Mouse (Mus musculus) hindbrain, embryonic 14.5 days (tissue): ENCODE measurements around the gene Fam206a. TPM values are rescaled to one million over a fixed set of nuclear protein-coding genes. Genes with fewer than 3 reads are reported as not detected.
A peak's percentile ranks its signal among the peaks of the same experiment; 100 is the strongest.

Source experiments
- ATAC-seq: fragments of 200-750 bp; cut with Nextera tagmentation; 2 replicates; pipeline ENCODE4 v1.8.0; 2017; ENCODE audit warnings: moderate number of reproducible peaks, mild to moderate bottlenecking, moderate TSS enrichment, moderate library complexity; ENCODE audit not compliant: low FRiP score
- DNase-seq: peaks from one replicate; pipeline ENCODE4 v3.0.0-alpha.2; 2015; ENCODE audit warnings: low spot score
- H3K27ac ChIP-seq: fragments of 300-500 bp; sonication (generic); 2 replicates; pipeline ENCODE4 v1.5.1; 2014; ENCODE audit warnings: mild to moderate bottlenecking, moderate library complexity
- H3K27me3 ChIP-seq: fragments of 300-500 bp; sonication (generic); 2 replicates; pipeline ENCODE4 v1.6.1; 2014; ENCODE audit warnings: mild to moderate bottlenecking, low read length, mixed read lengths; ENCODE audit not compliant: control insufficient read depth, insufficient read depth
- H3K36me3 ChIP-seq: fragments of 300-500 bp; sonication (generic); replicated peaks from 2 replicates; pipeline ENCODE4 v1.6.1; 2014; ENCODE audit not compliant: control insufficient read depth, insufficient read depth
- H3K4me1 ChIP-seq: fragments of 300-500 bp; sonication (generic); replicated peaks from 2 replicates; pipeline ENCODE4 v1.6.1; 2014; ENCODE audit warnings: antibody characterized with exemption, low read length, mixed read lengths; ENCODE audit not compliant: control insufficient read depth, insufficient read depth
- H3K4me2 ChIP-seq: fragments of 300-500 bp; sonication (generic); replicated peaks from 2 replicates; pipeline ENCODE4 v1.6.1; 2014; ENCODE audit warnings: mild to moderate bottlenecking, moderate library complexity
- H3K4me3 ChIP-seq: fragments of 300-500 bp; sonication (generic); replicated peaks from 2 replicates; pipeline ENCODE4 v1.5.1; 2014; ENCODE audit warnings: mild to moderate bottlenecking, low read length
- H3K9ac ChIP-seq: fragments of 300-500 bp; sonication (generic); 2 replicates; pipeline ENCODE4 v1.6.1; 2014
- H3K9me3 ChIP-seq: fragments of 300-500 bp; sonication (generic); 2 replicates; pipeline ENCODE4 v1.6.1; 2016; ENCODE audit warnings: low read length; ENCODE audit not compliant: control insufficient read depth
- WGBS: fragments of 180-500 bp; shearing (Covaris S2); extraction: QIAGEN DNeasy Blood & Tissue Kit; methylation state at CpG from one replicate; pipeline ENCODE4 v1.1.7; 2014; 5-methylcytosine and 5-hydroxymethylcytosine counted together
- polyA plus RNA-seq: library from polyadenylated mRNA; unstranded; fragments of >200 nt; fragmentation: Nextera tagmentation; extraction: Ambion mirVana; gene quantifications from 2 replicates; pipeline ENCODE4 v1.2.1, GENCODE M21; 2014

Fam206a gene
- 18.3 and 19.5 TPM in 2 replicates for polyA plus RNA-seq

DNA sequence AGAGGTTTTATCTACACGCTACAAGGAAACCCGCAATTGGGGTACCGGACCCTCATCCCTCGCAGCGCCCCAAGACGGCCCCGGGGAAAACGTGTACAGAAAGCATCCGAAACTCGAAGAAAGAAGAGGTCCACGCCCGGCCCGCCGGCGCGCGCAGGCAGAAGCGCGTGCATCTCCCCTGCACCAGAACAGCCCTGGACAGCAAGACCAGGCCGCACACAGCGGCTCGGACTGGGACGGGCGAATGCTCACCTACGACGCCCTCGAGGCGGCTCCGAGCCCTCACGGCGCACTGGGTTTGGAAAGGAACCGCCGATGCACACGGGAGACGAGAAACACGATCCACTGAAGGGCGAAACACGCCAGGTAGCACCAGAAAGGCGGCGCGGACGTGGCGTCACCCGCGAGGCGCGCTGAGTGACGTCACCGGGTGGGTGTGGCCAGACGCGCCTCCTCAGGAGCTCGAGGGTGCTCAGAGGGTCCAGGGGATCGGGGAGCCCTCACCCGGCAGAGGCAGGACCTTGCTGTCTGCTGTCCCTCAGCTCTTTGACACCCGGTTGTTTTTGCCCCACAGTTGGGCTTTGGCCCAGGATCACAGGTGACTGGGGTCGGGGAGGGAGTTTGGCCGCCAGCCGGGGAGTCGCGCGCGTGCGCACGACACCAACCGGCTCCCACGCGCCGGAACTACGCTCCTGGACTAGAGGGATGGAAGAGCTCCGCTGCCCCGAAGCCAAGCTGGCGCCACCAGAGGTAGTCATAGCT is at the start of gene Fam206a, which contains the start of gene Elp1:
Gene Fam206a (plus strand): TSS at position 439 of the 762 bp plus-strand sequence.
Gene Elp1 (minus strand): TSS at position 425 of the 762 bp plus-strand sequence.
- Histone ChIP-seq H3K4me2 (peak within 1 kb of the TSS; percentile 78), H3K27me3 (no peaks in the 10 kb centered on the region), H3K9ac (peak within 1 kb of the TSS; percentile 84), H3K4me1 (peaks cover 24% of the 10 kb centered on the region), H3K36me3 (peaks cover 58% of the 10 kb centered on the region), H3K4me3 (peak within 1 kb of the TSS; percentile 82), H3K9me3 (no peaks in the 10 kb centered on the region), H3K27ac (peak within 1 kb of the TSS; percentile 91)
- ATAC-seq, result peak; percentile 96
- DNase-seq, result peak; percentile 99
- under 1% methylated on average over 72 of the region's 72 CpGs for WGBS

GRCm38 (mm10) chr4:56756021-56756420 is 46.1 kb upstream of the Fam206a start:
- Histone ChIP-seq H3K36me3 (peaks cover 90% of the 10 kb centered on the region), H3K9ac (no peak overlapping the region), H3K4me3 (no peak overlapping the region), H3K9me3 (no peaks in the 10 kb centered on the region), H3K4me1 (no peaks in the 10 kb centered on the region), H3K4me2 (no peak overlapping the region), H3K27me3 (no peaks in the 10 kb centered on the region), H3K27ac (no peak overlapping the region)
- ATAC-seq, result no peak
- DNase-seq, result no peak
- 97% methylated on average over 5 of the region's 5 CpGs for WGBS

DNA sequence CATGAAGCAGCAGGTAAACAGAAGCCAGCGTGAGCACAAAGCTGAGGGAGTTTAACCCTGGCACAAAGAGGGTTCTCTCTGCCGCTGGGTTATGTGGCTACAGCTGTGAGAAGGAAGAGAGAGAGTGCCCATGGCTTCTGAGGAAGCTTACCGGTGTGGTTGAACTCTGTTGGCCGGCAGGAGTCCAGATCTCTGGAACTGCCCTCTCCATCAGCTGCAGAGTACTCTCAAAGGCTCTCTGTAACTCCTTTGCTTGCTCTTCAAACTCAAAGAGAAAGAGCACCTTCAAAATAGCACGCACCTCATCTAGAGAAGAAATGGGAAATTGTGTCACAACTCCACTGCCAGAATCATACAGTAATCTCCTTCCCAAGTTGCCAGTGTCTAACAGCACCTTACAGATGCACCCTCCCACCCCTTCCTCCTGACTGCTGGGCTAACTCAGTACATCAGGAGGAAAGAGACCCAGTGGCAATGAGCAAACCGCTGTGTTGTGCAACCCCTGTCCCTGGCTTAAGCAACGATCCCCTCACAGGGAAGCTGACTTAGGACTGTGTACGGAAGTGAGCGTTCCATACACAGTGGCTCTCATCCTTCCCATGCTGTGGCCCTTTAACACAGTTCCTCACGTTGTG is 45.1 kb upstream of the Fam206a start:
- peaks cover 90% of the 10 kb centered on the region for H3K36me3 ChIP-seq
- H3K9me3 ChIP-seq, result no peaks in the 10 kb centered on the region
- H3K27me3 ChIP-seq, result no peaks in the 10 kb centered on the region
- no peak overlapping the region for H3K4me2 ChIP-seq
- H3K9ac ChIP-seq, result no peak overlapping the region
- WGBS, result 95% methylated on average over 10 of the region's 10 CpGs
- H3K4me1 ChIP-seq, result no peaks in the 10 kb centered on the region
- no peak overlapping the region for H3K27ac ChIP-seq
- DNase-seq, result no peak
- no peak for ATAC-seq
- no peak overlapping the region for H3K4me3 ChIP-seq

DNA sequence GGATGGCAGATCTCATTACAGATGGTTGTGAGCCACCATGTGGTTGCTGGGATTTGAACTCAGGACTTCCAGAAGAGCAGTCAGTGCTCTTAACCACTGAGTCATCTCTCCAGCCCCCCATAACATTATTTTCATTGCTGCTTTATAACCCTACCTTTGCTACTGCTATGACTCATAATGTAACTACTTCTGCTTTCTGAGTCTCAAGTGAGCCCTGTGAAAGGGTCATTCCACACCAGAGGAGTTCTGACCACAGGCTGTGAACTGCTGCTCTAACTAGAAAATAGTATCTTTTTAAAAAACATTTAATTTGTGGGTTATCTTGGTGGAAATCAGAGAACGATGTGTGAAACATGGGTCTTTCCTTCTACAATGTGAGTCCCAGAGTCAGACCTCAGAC is 44.5 kb upstream of the Fam206a start:
- Histone ChIP-seq H3K27me3 (no peaks in the 10 kb centered on the region), H3K4me1 (no peaks in the 10 kb centered on the region), H3K36me3 (peaks cover 95% of the 10 kb centered on the region), H3K27ac (no peak overlapping the region), H3K9me3 (no peaks in the 10 kb centered on the region), H3K4me2 (no peak overlapping the region), H3K4me3 (no peak overlapping the region), H3K9ac (no peak overlapping the region)
- DNase-seq (no peak), ATAC-seq (no peak)
- 95% methylated on average over 1 of the region's 1 CpGs for WGBS

- ATAC-seq, result no peak
- Histone ChIP-seq H3K36me3 (peaks cover 92% of the 10 kb centered on the region), H3K27ac (no peak overlapping the region), H3K4me3 (no peak overlapping the region), H3K4me1 (no peaks in the 10 kb centered on the region), H3K4me2 (no peak overlapping the region), H3K9ac (no peak overlapping the region), H3K27me3 (no peaks in the 10 kb centered on the region), H3K9me3 (no peaks in the 10 kb centered on the region)
- no peak for DNase-seq
- WGBS, result 78% methylated on average over 5 of the region's 5 CpGs
These were observed 34.3 kb upstream of the Fam206a start for GRCm38 (mm10) chr4:56767861-56768284.

DNA sequence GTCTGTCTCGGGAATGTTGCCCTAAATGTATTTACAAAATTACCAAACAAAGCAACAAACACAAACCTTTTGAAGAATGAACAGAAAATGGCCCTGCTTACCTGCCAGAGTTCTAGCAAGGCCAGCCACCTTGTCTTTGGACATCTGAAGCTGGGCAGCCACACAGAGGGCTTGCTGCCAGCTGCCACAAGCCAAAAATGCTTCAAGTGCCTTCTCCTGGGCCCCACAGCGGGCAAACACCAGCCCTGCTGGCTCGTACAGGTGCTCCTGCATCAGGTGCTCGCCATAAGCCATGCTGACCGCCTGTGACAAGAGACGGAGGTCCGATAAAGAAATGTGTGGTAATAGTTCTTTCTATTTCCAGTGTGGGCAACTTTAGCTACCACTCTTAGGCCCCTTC is 33.2 kb upstream of the Fam206a start:
- 95% methylated on average over 7 of the region's 7 CpGs for WGBS
- Histone ChIP-seq H3K27me3 (no peaks in the 10 kb centered on the region), H3K36me3 (peaks cover 97% of the 10 kb centered on the region), H3K9me3 (no peaks in the 10 kb centered on the region), H3K27ac (no peak overlapping the region), H3K4me3 (no peak overlapping the region), H3K4me2 (no peak overlapping the region), H3K4me1 (no peaks in the 10 kb centered on the region), H3K9ac (no peak overlapping the region)
- no peak for ATAC-seq
- DNase-seq, result no peak

DNA sequence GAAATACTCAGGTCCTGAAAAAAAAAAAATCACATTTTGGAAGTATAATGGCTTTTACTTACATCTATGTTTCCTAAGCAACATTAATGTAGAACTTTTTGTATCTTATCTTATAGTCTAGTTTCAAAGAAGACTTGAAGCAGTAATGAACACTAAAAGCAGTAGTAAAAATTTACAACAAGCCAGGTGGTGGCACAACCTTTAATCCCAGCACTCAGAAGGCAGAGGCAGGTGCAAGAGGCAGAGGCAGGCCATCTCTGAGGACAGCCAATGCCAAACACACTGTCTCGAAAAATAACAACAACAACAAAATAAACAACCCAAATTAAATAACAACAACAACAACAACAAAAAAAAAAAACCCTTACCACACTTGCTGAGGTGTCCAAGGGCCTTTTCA is 31.1 kb upstream of the Fam206a start:
- ATAC-seq (no peak), DNase-seq (no peak)
- WGBS, result 85% methylated on average over 1 of the region's 1 CpGs
- no peaks in the 10 kb centered on the region for H3K4me1 ChIP-seq
- H3K4me3 ChIP-seq, result no peak overlapping the region
- H3K27me3 ChIP-seq, result no peaks in the 10 kb centered on the region
- no peak overlapping the region for H3K4me2 ChIP-seq
- H3K9ac ChIP-seq, result no peak overlapping the region
- no peaks in the 10 kb centered on the region for H3K9me3 ChIP-seq
- H3K27ac ChIP-seq, result no peak overlapping the region
- peaks cover 97% of the 10 kb centered on the region for H3K36me3 ChIP-seq

- Histone ChIP-seq H3K27me3 (no peaks in the 10 kb centered on the region), H3K4me3 (no peak overlapping the region), H3K36me3 (peaks cover 94% of the 10 kb centered on the region), H3K27ac (no peak overlapping the region), H3K4me1 (no peaks in the 10 kb centered on the region), H3K9me3 (no peaks in the 10 kb centered on the region), H3K4me2 (no peak overlapping the region), H3K9ac (no peak overlapping the region)
- DNase-seq, result no peak
- 50% methylated on average over 1 of the region's 1 CpGs for WGBS
- ATAC-seq, result no peak
These were observed 10.8 kb upstream of the Fam206a start for GRCm38 (mm10) chr4:56791373-56791772.

DNA sequence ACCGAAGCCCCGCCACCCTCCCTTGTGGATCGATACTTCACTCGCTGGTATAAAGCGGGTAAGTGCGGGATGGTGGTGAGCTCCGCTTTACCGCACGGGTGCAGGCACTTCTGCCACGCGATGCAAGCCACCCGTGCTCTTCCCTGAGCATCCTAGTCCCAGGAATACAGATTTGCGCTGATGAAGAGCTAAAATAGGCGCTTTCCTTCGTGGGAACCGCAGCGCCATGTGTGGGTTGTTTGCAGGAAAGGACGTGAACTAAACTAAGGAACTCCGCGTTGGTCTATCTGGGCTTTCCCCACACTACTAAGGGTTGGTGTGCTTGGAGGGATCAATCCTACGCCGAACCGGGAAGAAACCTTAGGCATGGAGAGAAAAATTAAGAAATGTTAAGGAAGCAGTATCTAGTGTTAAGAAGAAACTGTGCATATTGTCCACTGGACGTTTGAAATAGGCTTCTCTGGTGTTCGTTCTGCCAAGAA is 565 bp downstream of the Fam206a start:
- Histone ChIP-seq H3K36me3 (peaks cover 57% of the 10 kb centered on the region), H3K27ac (peak overlapping the region; percentile 91), H3K9ac (peak overlapping the region; percentile 84), H3K4me3 (peak overlapping the region; percentile 82), H3K9me3 (no peaks in the 10 kb centered on the region), H3K4me1 (peaks cover 24% of the 10 kb centered on the region), H3K4me2 (peak overlapping the region; percentile 78), H3K27me3 (no peaks in the 10 kb centered on the region)
- no peak for DNase-seq
- WGBS, result 2% methylated on average over 25 of the region's 25 CpGs
- no peak for ATAC-seq
